Mouse (Mus musculus): Measurements from ENCODE around the gene Tmem176a. TPM values are rescaled to one million over a fixed set of nuclear protein-coding genes. Genes with fewer than 3 reads are reported as not detected.

Tmem176a gene
- total and polyA plus RNA-seq, 3 experiments = 3.9 to 18.5 TPM; not detected in 1

- Histone ChIP-seq H3K4me3 (ENCODE audit: control insufficient read depth in 1 of 2, insufficient read depth in 1 of 2, low read depth in 2 of 2, low read length in 2 of 2) (no peak overlapping the region), H3K9ac (ENCODE audit: control insufficient read depth, low read depth, low read length, poor library complexity, severe bottlenecking) (no peak overlapping the region), H3K36me3 (ENCODE audit: control insufficient read depth in 1 of 2, insufficient read depth in 2 of 2, low read length in 2 of 2) (peaks cover 0 to 3% of the 10 kb centered on the region in 2 experiments; a peak in 2 of 4 replicates), H3K27ac (ENCODE audit: control insufficient read depth, low read depth, low read length) (no peak overlapping the region), H3K79me2 (ENCODE audit: control insufficient read depth, insufficient read depth, low read length, poor library complexity) (no peaks in the 10 kb centered on the region), H3K27me3 (ENCODE audit: control insufficient read depth in 1 of 2, insufficient read depth in 2 of 2, low read length in 2 of 2) (no peaks in the 10 kb centered on the region), H3K9me3 (replicated peaks; ENCODE audit: insufficient read depth, low read length) (no peaks in the 10 kb centered on the region), H3K4me1 (ENCODE audit: control insufficient read depth in 1 of 2, insufficient read depth in 2 of 2, low read length in 2 of 2) (peaks cover 0 to 6% of the 10 kb centered on the region in 2 experiments; a peak in 2 of 4 replicates)
- peak; percentile 32 for DNase-seq (ENCODE audit: low read depth, low spot score)
- TF ChIP-seq ZC3H11A (IDR thresholded peaks at IDR 0.05; ENCODE audit: low read depth, low read length) (peak; percentile 36; the same call in 1 of the 2 replicates), CTCF (IDR thresholded peaks at IDR 0.05 in 2 of 3, conservative IDR thresholded peaks at IDR 0.05 in 1 of 3; ENCODE audit: control insufficient read depth in 1 of 3, insufficient read depth in 1 of 3, low read depth in 2 of 3, low read length in 3 of 3, poor library complexity in 1 of 3, severe bottlenecking in 1 of 3) (peak in 1 of 3 experiments; percentile 59; a peak in 2 of 6 replicates), RAD21 (IDR thresholded peaks at IDR 0.05; ENCODE audit: low read depth, low read length) (peak; percentile 49), SMC3 (IDR thresholded peaks at IDR 0.05; ENCODE audit: low read depth, low read length) (peak; percentile 58), RCOR1 (IDR thresholded peaks at IDR 0.05; ENCODE audit: low read depth, low read length) (no peak)
Measured at GRCm38 (mm10) chr6:48857613-48858302, 17.0 kb downstream of the Tmem176a start.

- H3K4me3 ChIP-seq (ENCODE audit: control insufficient read depth in 1 of 2, insufficient read depth in 1 of 2, low read depth in 2 of 2, low read length in 2 of 2) = no peak overlapping the region
- peaks cover 0 to 8% of the 10 kb centered on the region in 2 experiments; a peak in 1 of 4 replicates for H3K4me1 ChIP-seq (ENCODE audit: control insufficient read depth in 1 of 2, insufficient read depth in 2 of 2, low read length in 2 of 2)
- no peaks in the 10 kb centered on the region for H3K79me2 ChIP-seq (ENCODE audit: control insufficient read depth, insufficient read depth, low read length, poor library complexity)
- H3K27ac ChIP-seq (ENCODE audit: control insufficient read depth, low read depth, low read length) = no peak overlapping the region
- no peak overlapping the region for H3K9ac ChIP-seq (ENCODE audit: control insufficient read depth, low read depth, low read length, poor library complexity, severe bottlenecking)
- peaks cover 0 to 3% of the 10 kb centered on the region in 2 experiments; a peak in 2 of 4 replicates for H3K36me3 ChIP-seq (ENCODE audit: control insufficient read depth in 1 of 2, insufficient read depth in 2 of 2, low read length in 2 of 2)
- no peaks in the 10 kb centered on the region for H3K27me3 ChIP-seq (ENCODE audit: control insufficient read depth in 1 of 2, insufficient read depth in 2 of 2, low read length in 2 of 2)
- peak; percentile 54; the same call in 1 of the 2 replicates for TF ChIP-seq ZKSCAN1 (IDR thresholded peaks at IDR 0.05; ENCODE audit: low read depth, low read length)
- TF ChIP-seq TCF12 (IDR thresholded peaks at IDR 0.05; ENCODE audit: low read depth, low read length) = no peak
- no peak for TF ChIP-seq MYB (IDR thresholded peaks at IDR 0.05; ENCODE audit: low read depth, low read length)
- TF ChIP-seq E2F4 (IDR thresholded peaks at IDR 0.05; ENCODE audit: borderline replicate concordance, low read depth, low read length) = no peak
- no peak for TF ChIP-seq MEF2A (IDR thresholded peaks at IDR 0.05; ENCODE audit: extremely low read depth, insufficient replicate concordance, low read depth, low read length, poor library complexity, severe bottlenecking)
- no peak for TF ChIP-seq POLR2AphosphoS5 (IDR thresholded peaks at IDR 0.05; ENCODE audit: borderline replicate concordance, low read depth, low read length)
- peak; percentile 67 for TF ChIP-seq SMC3 (IDR thresholded peaks at IDR 0.05; ENCODE audit: low read depth, low read length)
- peak; percentile 54 to 79 (median 70) for TF ChIP-seq CTCF (IDR thresholded peaks at IDR 0.05 in 2 of 3, conservative IDR thresholded peaks at IDR 0.05 in 1 of 3; ENCODE audit: control insufficient read depth in 1 of 3, insufficient read depth in 1 of 3, low read depth in 2 of 3, low read length in 3 of 3, poor library complexity in 1 of 3, severe bottlenecking in 1 of 3)
- TF ChIP-seq KAT2A (conservative IDR thresholded peaks at IDR 0.05; ENCODE audit: low read depth, low read length) = no peak
- TF ChIP-seq EP300 (IDR thresholded peaks at IDR 0.05; ENCODE audit: low read depth in 1 of 2, low read length in 2 of 2) = no peak
- peak; percentile 17 for TF ChIP-seq ZC3H11A (IDR thresholded peaks at IDR 0.05; ENCODE audit: low read depth, low read length)
- TF ChIP-seq MAZ (IDR thresholded peaks at IDR 0.05; ENCODE audit: low read depth, low read length) = 0 out of 2 replicates have a peak, but pooled peaks have one; percentile 44
- no peak for TF ChIP-seq CHD2 (IDR thresholded peaks at IDR 0.05; ENCODE audit: low read length)
- TF ChIP-seq ZNF384 (IDR thresholded peaks at IDR 0.05; ENCODE audit: low read depth, low read length) = no peak
- no peak for TF ChIP-seq POLR2A (IDR thresholded peaks at IDR 0.05; ENCODE audit: control insufficient read depth in 1 of 2, insufficient read depth in 1 of 2, low read depth in 1 of 2, low read length in 2 of 2, poor library complexity in 1 of 2)
- TF ChIP-seq MYC (IDR thresholded peaks at IDR 0.05; ENCODE audit: low read depth, low read length) = no peak
- TF ChIP-seq NELFE (IDR thresholded peaks at IDR 0.05; ENCODE audit: low read depth, low read length) = no peak
- no peak for TF ChIP-seq POLR2AphosphoS2 (IDR thresholded peaks at IDR 0.05; ENCODE audit: low read length)
- TF ChIP-seq USF1 (IDR thresholded peaks at IDR 0.05; ENCODE audit: low read depth, low read length) = peak; percentile 46; the same call in 1 of the 2 replicates
- TF ChIP-seq MAX (IDR thresholded peaks at IDR 0.05; ENCODE audit: low read length) = peak; percentile 61; the same call in 1 of the 2 replicates
- TF ChIP-seq JUND (IDR thresholded peaks at IDR 0.05; ENCODE audit: low read depth, low read length) = no peak
- TF ChIP-seq USF2 (IDR thresholded peaks at IDR 0.05; ENCODE audit: borderline replicate concordance in 1 of 2, insufficient read depth in 1 of 2, low read depth in 1 of 2, low read length in 2 of 2) = no peak
- TF ChIP-seq RAD21 (IDR thresholded peaks at IDR 0.05; ENCODE audit: low read depth, low read length) = peak; percentile 57
- peak; percentile 81 for DNase-seq (ENCODE audit: low read depth, low spot score)
- no peaks in the 10 kb centered on the region for H3K9me3 ChIP-seq (replicated peaks; ENCODE audit: insufficient read depth, low read length)
Measured at GRCm38 (mm10) chr6:48860130-48860815, 19.6 kb downstream of the Tmem176a start.

Measured in MEL (cell line).